Mouse (Mus musculus): ENCODE data around the gene Prune1. TPM values are rescaled to one million over a fixed set of nuclear protein-coding genes. Genes with fewer than 3 reads are reported as not detected.

The Prune1 gene
- polyA plus RNA-seq, 1 experiment from 2014 or later, result 24.7 TPM

DNA sequence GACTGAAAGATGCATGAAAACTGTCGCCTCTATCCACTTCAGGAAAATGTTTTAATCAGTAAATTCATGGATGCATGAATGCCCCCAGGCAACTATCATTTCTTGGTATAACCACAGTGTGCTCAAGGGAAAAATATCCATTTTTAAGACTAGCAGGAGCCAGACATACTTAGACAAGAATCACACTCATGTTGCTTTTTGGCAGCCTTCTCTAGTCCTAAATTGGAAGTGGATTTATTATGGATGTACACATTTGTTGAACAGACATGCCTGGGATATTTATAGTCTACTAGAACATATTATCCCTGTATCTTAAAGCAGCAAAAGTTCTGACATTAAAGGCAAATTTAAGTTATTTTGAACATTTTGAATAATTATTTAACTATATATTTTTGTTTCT is 17.2 kb downstream of the Prune1 start:
- H3K4me3 ChIP-seq (ENCODE audit: low read depth, low read length), result no peak overlapping the region
- peaks cover 29% of the 10 kb centered on the region for H3K36me3 ChIP-seq (ENCODE audit: control insufficient read depth, insufficient read depth, low read length)
- WGBS (ENCODE audit: insufficient replicate concordance), result 83% methylated on average over 1 of the region's 1 CpGs
- no peaks in the 10 kb centered on the region for H3K27me3 ChIP-seq (ENCODE audit: control insufficient read depth, insufficient read depth, low read length)
- H3K9me3 ChIP-seq (replicated peaks; ENCODE audit: control insufficient read depth, low read length), result no peaks in the 10 kb centered on the region
- H3K27ac ChIP-seq (ENCODE audit: low read depth, low read length), result no peak overlapping the region
- no peak overlapping the region for H3K4me2 ChIP-seq
- no peak for ATAC-seq (replicated peaks; ENCODE audit: insufficient number of reproducible peaks, low FRiP score, low TSS enrichment)
- peaks cover 4% of the 10 kb centered on the region; the same call in 1 of the 2 replicates for H3K4me1 ChIP-seq (ENCODE audit: control insufficient read depth, insufficient read depth, low read length)
- no peak overlapping the region for H3K9ac ChIP-seq (ENCODE audit: low read depth, low read length)

DNA sequence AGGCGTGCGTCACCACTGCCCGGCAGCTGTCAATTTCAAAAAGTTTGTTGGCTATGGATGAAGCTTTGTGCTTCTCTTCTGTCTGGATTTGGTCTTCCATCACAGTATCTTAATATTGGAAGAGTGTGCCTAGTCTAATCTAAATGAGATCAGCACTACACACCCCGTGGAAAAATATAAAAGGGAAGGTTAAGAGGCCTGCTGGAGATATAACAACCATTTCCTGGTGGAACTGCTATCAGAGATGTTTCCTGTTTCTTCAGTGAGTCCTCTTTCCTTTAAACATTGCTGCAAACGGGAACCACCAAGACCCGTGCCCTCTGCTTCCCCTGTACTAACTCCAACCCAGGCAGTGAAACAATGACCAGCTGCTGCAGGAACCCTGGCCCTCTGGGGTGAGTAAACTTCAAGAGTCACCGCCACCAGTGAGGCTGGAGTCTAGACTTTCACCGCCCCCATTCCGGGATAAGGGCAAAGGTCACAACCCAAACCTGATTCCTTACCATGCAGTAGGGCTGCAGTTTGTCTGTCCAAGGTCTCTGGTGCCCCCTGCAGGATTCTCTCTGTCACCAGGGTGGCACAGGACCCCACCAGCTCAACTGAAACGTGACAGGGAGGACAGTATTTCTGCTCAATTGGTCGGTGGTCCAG is 18.7 kb downstream of the Prune1 start:
- 44% methylated on average over 11 of the region's 11 CpGs for WGBS (ENCODE audit: insufficient replicate concordance)
- Histone ChIP-seq H3K4me2 (no peak overlapping the region), H3K9me3 (replicated peaks; ENCODE audit: control insufficient read depth, low read length) (no peaks in the 10 kb centered on the region), H3K4me3 (ENCODE audit: low read depth, low read length) (no peak overlapping the region), H3K27me3 (ENCODE audit: control insufficient read depth, insufficient read depth, low read length) (no peaks in the 10 kb centered on the region), H3K36me3 (ENCODE audit: control insufficient read depth, insufficient read depth, low read length) (peaks cover 29% of the 10 kb centered on the region), H3K27ac (ENCODE audit: low read depth, low read length) (no peak overlapping the region), H3K9ac (ENCODE audit: low read depth, low read length) (no peak overlapping the region), H3K4me1 (ENCODE audit: control insufficient read depth, insufficient read depth, low read length) (peaks cover 4% of the 10 kb centered on the region; the same call in 1 of the 2 replicates)
- no peak for ATAC-seq (replicated peaks; ENCODE audit: insufficient number of reproducible peaks, low FRiP score, low TSS enrichment)

DNA sequence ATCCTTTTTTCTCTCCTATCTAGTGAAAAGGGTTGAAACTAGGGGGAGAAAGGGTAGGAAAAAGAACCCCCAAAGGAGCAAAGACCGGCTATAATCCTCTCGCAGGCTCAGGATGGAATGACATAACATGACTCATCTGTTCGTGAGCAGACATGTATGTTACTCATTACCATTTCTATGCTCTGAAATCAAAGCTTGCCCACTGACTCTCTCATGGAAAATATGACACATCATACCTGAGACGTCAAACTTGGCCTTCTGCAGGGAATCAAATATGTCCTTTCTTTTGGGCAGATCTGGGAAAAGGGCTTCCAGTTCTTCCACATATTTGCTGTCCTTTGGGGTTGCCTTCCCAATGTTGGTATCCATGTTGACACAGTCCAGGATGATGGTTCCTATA is 19.9 kb downstream of the Prune1 start:
- no peaks in the 10 kb centered on the region for H3K9me3 ChIP-seq (replicated peaks; ENCODE audit: control insufficient read depth, low read length)
- H3K27me3 ChIP-seq (ENCODE audit: control insufficient read depth, insufficient read depth, low read length), result no peaks in the 10 kb centered on the region
- ATAC-seq (replicated peaks; ENCODE audit: insufficient number of reproducible peaks, low FRiP score, low TSS enrichment), result no peak
- 87% methylated on average over 4 of the region's 4 CpGs for WGBS (ENCODE audit: insufficient replicate concordance)
- peaks cover 4% of the 10 kb centered on the region; the same call in 1 of the 2 replicates for H3K4me1 ChIP-seq (ENCODE audit: control insufficient read depth, insufficient read depth, low read length)
- no peak overlapping the region for H3K9ac ChIP-seq (ENCODE audit: low read depth, low read length)
- H3K4me3 ChIP-seq (ENCODE audit: low read depth, low read length), result no peak overlapping the region
- H3K27ac ChIP-seq (ENCODE audit: low read depth, low read length), result no peak overlapping the region
- peaks cover 26% of the 10 kb centered on the region for H3K36me3 ChIP-seq (ENCODE audit: control insufficient read depth, insufficient read depth, low read length)
- H3K4me2 ChIP-seq, result no peak overlapping the region

DNA sequence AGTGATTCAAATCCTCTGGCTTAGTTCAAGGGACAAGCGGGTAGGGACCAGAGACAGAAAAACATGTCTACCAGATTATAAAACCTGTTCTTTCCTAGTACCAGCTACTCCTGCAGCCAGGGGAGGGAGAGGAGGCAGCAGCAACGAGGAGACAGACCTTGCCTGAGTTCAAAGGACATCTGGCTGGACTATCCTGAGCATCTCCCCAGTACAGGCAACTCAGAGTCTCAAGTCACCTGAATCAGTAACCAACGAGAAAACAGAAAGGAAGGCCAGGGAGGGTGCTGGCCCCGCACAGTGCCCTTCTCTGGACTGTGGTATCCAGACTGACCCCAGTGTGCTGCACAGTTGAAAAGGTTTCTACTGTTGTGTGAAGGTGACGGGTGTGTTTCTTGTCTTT is 24.9 kb downstream of the Prune1 start:
- Histone ChIP-seq H3K36me3 (ENCODE audit: control insufficient read depth, insufficient read depth, low read length) (peaks cover 18% of the 10 kb centered on the region), H3K4me3 (ENCODE audit: low read depth, low read length) (no peak overlapping the region), H3K27me3 (ENCODE audit: control insufficient read depth, insufficient read depth, low read length) (no peaks in the 10 kb centered on the region), H3K9ac (ENCODE audit: low read depth, low read length) (no peak overlapping the region), H3K4me2 (no peak overlapping the region), H3K27ac (ENCODE audit: low read depth, low read length) (no peak overlapping the region), H3K9me3 (replicated peaks; ENCODE audit: control insufficient read depth, low read length) (no peaks in the 10 kb centered on the region), H3K4me1 (ENCODE audit: control insufficient read depth, insufficient read depth, low read length) (no peaks in the 10 kb centered on the region)
- 82% methylated on average over 5 of the region's 5 CpGs for WGBS (ENCODE audit: insufficient replicate concordance)
- no peak for ATAC-seq (replicated peaks; ENCODE audit: insufficient number of reproducible peaks, low FRiP score, low TSS enrichment)

DNA sequence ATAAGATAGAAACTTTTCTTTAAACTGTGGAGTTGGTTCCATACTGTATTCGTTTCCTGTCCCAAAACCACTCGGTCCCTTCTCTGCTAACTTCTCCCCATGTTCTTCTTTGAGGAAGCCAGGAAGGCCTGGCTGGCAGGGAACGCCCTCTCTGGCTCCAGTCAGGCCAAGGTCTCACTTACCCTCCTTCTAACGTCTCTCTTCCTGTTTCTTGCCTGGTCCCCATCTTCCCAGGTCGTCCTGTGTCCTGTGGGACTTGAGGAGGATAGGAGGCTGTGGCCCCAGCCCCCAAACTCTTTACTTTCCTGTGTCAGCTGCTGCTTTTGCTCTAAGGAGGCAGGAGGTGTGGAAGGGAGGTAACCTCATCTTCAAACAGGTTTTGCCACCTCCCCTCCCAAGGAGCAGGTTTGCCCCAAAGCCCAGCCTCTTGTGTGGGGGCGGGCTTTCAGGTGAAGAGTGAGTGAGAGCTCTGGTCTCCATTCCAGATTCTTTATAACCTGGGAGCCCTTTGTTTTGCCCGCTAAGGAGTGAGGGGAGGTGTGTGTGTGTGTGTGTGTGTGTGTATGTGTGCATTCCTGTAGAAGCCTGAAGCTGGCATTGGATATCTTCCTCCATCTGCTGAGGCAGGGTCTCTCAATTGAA is 31.0 kb downstream of the Prune1 start, which contains the start of gene Bnipl:
Gene Bnipl (minus strand): TSS at position 411 of the 642 bp plus-strand sequence.
- H3K9me3 ChIP-seq (replicated peaks; ENCODE audit: control insufficient read depth, low read length), result no peaks in the 10 kb centered on the region
- no peak within 1 kb of the TSS for H3K9ac ChIP-seq (ENCODE audit: low read depth, low read length)
- H3K4me3 ChIP-seq (ENCODE audit: low read depth, low read length), result no peak within 1 kb of the TSS
- no peak within 1 kb of the TSS for H3K27ac ChIP-seq (ENCODE audit: low read depth, low read length)
- WGBS (ENCODE audit: insufficient replicate concordance), result 40% methylated on average over 7 of the region's 7 CpGs
- no peaks in the 10 kb centered on the region for H3K4me1 ChIP-seq (ENCODE audit: control insufficient read depth, insufficient read depth, low read length)
- no peaks in the 10 kb centered on the region for H3K27me3 ChIP-seq (ENCODE audit: control insufficient read depth, insufficient read depth, low read length)
- no peak within 1 kb of the TSS for H3K4me2 ChIP-seq
- ATAC-seq (replicated peaks; ENCODE audit: insufficient number of reproducible peaks, low FRiP score, low TSS enrichment), result no peak
- H3K36me3 ChIP-seq (ENCODE audit: control insufficient read depth, insufficient read depth, low read length), result peaks cover 5% of the 10 kb centered on the region; the same call in 1 of the 2 replicates

DNA sequence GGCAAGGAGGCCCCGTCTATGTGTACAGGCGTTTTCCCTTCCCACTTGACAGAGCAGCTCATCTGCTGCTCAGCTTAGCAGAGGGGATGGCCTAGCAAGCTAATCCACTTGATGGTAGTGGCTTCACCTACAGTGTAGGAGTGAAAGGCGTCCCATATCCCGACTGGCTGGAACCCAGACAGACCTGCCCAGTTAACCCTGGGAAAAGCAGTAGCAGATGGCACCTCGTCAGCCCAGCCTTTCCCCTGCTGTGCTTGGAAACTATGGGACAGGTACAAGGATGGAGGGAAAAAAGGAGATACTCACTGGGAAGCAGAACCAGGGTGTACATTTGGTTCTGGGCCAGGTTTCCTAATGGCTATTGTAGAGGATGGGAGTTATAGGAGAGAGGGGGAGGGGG is 31.5 kb downstream of the Prune1 start:
- H3K4me1 ChIP-seq (ENCODE audit: control insufficient read depth, insufficient read depth, low read length), result no peaks in the 10 kb centered on the region
- H3K36me3 ChIP-seq (ENCODE audit: control insufficient read depth, insufficient read depth, low read length), result peaks cover 5% of the 10 kb centered on the region; the same call in 1 of the 2 replicates
- H3K27ac ChIP-seq (ENCODE audit: low read depth, low read length), result no peak overlapping the region
- no peaks in the 10 kb centered on the region for H3K9me3 ChIP-seq (replicated peaks; ENCODE audit: control insufficient read depth, low read length)
- no peak overlapping the region for H3K4me2 ChIP-seq
- ATAC-seq (replicated peaks; ENCODE audit: insufficient number of reproducible peaks, low FRiP score, low TSS enrichment), result no peak
- H3K4me3 ChIP-seq (ENCODE audit: low read depth, low read length), result no peak overlapping the region
- WGBS (ENCODE audit: insufficient replicate concordance), result 72% methylated on average over 5 of the region's 5 CpGs
- H3K27me3 ChIP-seq (ENCODE audit: control insufficient read depth, insufficient read depth, low read length), result no peaks in the 10 kb centered on the region
- no peak overlapping the region for H3K9ac ChIP-seq (ENCODE audit: low read depth, low read length)

DNA sequence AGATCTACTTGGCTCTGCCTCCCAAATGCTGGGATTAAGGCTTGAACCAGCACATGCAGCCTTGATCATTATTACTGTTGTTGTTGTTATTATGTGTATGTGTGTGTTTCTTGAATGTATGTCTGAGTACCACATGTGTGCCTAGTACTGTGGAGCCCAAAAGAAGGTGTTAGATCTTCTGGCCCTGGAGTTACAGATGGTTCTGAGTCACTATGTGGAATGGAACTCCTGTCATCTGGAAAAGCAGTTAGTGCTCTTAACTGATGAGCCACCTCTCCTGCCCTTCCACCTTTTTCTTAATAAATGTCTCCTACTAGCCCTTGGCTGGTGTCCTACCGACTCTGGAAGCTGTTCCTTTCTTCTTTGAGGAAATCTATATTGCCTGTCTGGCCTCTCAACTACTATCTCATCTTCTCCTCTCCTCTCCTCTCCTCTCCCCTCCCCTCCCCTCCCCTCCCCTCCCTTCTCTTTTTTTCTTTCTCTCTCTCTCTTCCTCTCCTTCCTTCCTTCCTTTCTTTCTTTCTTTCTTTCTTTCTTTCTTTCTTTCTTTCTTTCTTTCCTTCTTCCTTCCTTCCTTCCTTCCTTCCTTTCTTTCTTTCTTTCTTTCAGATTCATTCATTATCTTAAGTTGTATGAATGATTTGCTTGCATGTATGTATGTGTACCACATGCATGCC is 34.1 kb downstream of the Prune1 start:
- WGBS (ENCODE audit: insufficient replicate concordance), result 67% methylated on average over 1 of the region's 1 CpGs
- H3K4me1 ChIP-seq (ENCODE audit: control insufficient read depth, insufficient read depth, low read length), result no peaks in the 10 kb centered on the region
- H3K4me2 ChIP-seq, result no peak overlapping the region
- H3K27ac ChIP-seq (ENCODE audit: low read depth, low read length), result no peak overlapping the region
- no peaks in the 10 kb centered on the region for H3K36me3 ChIP-seq (ENCODE audit: control insufficient read depth, insufficient read depth, low read length)
- no peaks in the 10 kb centered on the region for H3K9me3 ChIP-seq (replicated peaks; ENCODE audit: control insufficient read depth, low read length)
- ATAC-seq (replicated peaks; ENCODE audit: insufficient number of reproducible peaks, low FRiP score, low TSS enrichment), result no peak
- no peaks in the 10 kb centered on the region for H3K27me3 ChIP-seq (ENCODE audit: control insufficient read depth, insufficient read depth, low read length)
- H3K4me3 ChIP-seq (ENCODE audit: low read depth, low read length), result no peak overlapping the region
- no peak overlapping the region for H3K9ac ChIP-seq (ENCODE audit: low read depth, low read length)

DNA sequence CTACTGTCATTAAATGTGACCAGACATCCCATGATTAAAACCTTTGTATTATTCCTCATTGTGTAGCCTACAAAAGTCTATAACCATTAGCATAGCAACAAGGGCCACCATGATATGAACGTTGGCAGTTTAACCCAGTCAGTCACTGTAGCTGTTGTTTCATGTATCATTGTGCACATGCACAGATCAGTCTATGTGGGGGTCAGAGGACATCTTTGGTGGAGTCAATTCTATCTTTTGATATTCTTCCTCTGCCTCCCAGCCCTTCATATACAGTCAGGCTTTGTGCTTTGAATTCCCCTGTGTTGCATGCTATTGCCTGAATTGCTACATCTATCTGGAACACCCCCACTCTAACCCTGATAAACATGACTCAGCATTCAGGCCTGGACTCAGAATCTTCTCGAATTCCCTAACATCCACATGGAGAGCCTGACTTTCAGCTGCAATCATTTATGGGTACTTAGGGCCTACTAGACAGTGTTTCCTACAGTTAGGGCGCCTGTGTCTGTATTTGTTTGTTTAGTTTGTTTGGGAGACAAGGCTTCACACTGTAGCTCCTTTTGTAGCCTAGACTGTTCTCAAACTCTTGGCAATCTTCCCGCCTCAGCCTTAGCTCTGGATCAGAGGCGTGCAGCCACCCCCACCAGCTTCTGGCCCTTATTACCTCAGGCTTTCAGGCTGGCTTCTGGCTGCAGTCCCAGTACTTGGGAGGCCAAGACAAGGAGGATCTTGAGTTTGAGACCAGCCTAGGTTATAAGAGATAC is 35.2 kb downstream of the Prune1 start:
- ATAC-seq (replicated peaks; ENCODE audit: insufficient number of reproducible peaks, low FRiP score, low TSS enrichment), result no peak
- Histone ChIP-seq H3K27ac (ENCODE audit: low read depth, low read length) (no peak overlapping the region), H3K9ac (ENCODE audit: low read depth, low read length) (no peak overlapping the region), H3K36me3 (ENCODE audit: control insufficient read depth, insufficient read depth, low read length) (no peaks in the 10 kb centered on the region), H3K4me3 (ENCODE audit: low read depth, low read length) (no peak overlapping the region), H3K4me1 (ENCODE audit: control insufficient read depth, insufficient read depth, low read length) (no peaks in the 10 kb centered on the region), H3K27me3 (ENCODE audit: control insufficient read depth, insufficient read depth, low read length) (no peaks in the 10 kb centered on the region), H3K9me3 (replicated peaks; ENCODE audit: control insufficient read depth, low read length) (no peaks in the 10 kb centered on the region), H3K4me2 (no peak overlapping the region)
- 80% methylated on average over 5 of the region's 5 CpGs for WGBS (ENCODE audit: insufficient replicate concordance)

Measured in heart, embryonic 11.5 days (tissue).